Mouse (Mus musculus) E14TG2a.4 (cell line): ENCODE measurements around the gene Fsip1.

ENCODE experiments used
- H3K27me3 ChIP-seq: 2 replicates; pipeline ENCODE4 v1.6.1; 2014; ENCODE audit warnings: low read length, control low read depth; ENCODE audit not compliant: insufficient read depth
- H3K36me3 ChIP-seq: 2 replicates; pipeline ENCODE4 v1.6.1; 2014; ENCODE audit warnings: low read length, control low read depth; ENCODE audit not compliant: insufficient read depth
- H3K4me1 ChIP-seq: replicated peaks from 2 replicates; pipeline ENCODE4 v1.6.1; 2014; ENCODE audit warnings: low read depth, low read length, control low read depth
- H3K4me3 ChIP-seq: replicated peaks from 2 replicates; pipeline ENCODE4 v1.5.1; 2014; ENCODE audit warnings: mild to moderate bottlenecking, low read length
- H3K9me3 ChIP-seq: 2 replicates; pipeline ENCODE4 v1.6.1; 2014; ENCODE audit warnings: low read length, control low read depth
- CTCF ChIP-seq: conservative IDR thresholded peaks from 2 replicates; pipeline ENCODE4 v1.5.1; 2014; ENCODE audit warnings: low read length
- NANOG ChIP-seq: IDR thresholded peaks from 2 replicates; pipeline ENCODE4 v1.6.1; 2014; ENCODE audit warnings: borderline replicate concordance, low read length, mixed read lengths
- POU5F1 ChIP-seq: IDR thresholded peaks from 2 replicates; pipeline ENCODE4 v1.6.1; 2014; ENCODE audit warnings: low read length, borderline replicate concordance

Gene Fsip1

GRCm38 (mm10) chr2:118245914-118246313, 10.9 kb downstream of the Fsip1 start:
- Histone ChIP-seq H3K36me3 (no peaks in the 10 kb centered on the region), H3K4me3 (no peak overlapping the region), H3K27me3 (no peaks in the 10 kb centered on the region), H3K9me3 (no peaks in the 10 kb centered on the region), H3K4me1 (no peaks in the 10 kb centered on the region)
- TF ChIP-seq POU5F1 (no peak), CTCF (peak; percentile 51)

- Histone ChIP-seq H3K27me3 (no peaks in the 10 kb centered on the region; the same call in 1 of the 2 replicates), H3K4me1 (no peaks in the 10 kb centered on the region), H3K9me3 (no peaks in the 10 kb centered on the region), H3K36me3 (no peaks in the 10 kb centered on the region), H3K4me3 (no peak overlapping the region)
- no peak for TF ChIP-seq POU5F1
Observed at GRCm38 (mm10) chr2:118236196-118236595, 20.6 kb downstream of the Fsip1 start.

GRCm38 (mm10) chr2:118235614-118236013, 21.2 kb downstream of the Fsip1 start:
- Histone ChIP-seq H3K9me3 (no peaks in the 10 kb centered on the region), H3K4me3 (no peak overlapping the region)
- TF ChIP-seq NANOG: no peak
- no peak for TF ChIP-seq CTCF
- no peak for TF ChIP-seq POU5F1

GRCm38 (mm10) chr2:118230544-118230943, 26.2 kb downstream of the Fsip1 start:
- TF ChIP-seq NANOG: no peak
- no peak for TF ChIP-seq CTCF
- no peak for TF ChIP-seq POU5F1

More at GRCm38 (mm10) chr2:118235614-118236013, 21.2 kb downstream of the Fsip1 start:
- Histone ChIP-seq H3K4me1 (no peaks in the 10 kb centered on the region), H3K36me3 (no peaks in the 10 kb centered on the region), H3K27me3 (no peaks in the 10 kb centered on the region; the same call in 1 of the 2 replicates)

GRCm38 (mm10) chr2:118228486-118229079, 28.2 kb downstream of the Fsip1 start:
- TF ChIP-seq POU5F1: no peak
- TF ChIP-seq CTCF: no peak
- TF ChIP-seq NANOG: no peak
- Histone ChIP-seq H3K4me1 (no peaks in the 10 kb centered on the region), H3K9me3 (no peaks in the 10 kb centered on the region), H3K4me3 (no peak overlapping the region), H3K36me3 (no peaks in the 10 kb centered on the region), H3K27me3 (no peaks in the 10 kb centered on the region)

More at GRCm38 (mm10) chr2:118230544-118230943, 26.2 kb downstream of the Fsip1 start:
- Histone ChIP-seq H3K27me3 (no peaks in the 10 kb centered on the region), H3K4me1 (no peaks in the 10 kb centered on the region), H3K36me3 (no peaks in the 10 kb centered on the region), H3K9me3 (no peaks in the 10 kb centered on the region), H3K4me3 (no peak overlapping the region)

- Histone ChIP-seq H3K27me3 (no peaks in the 10 kb centered on the region), H3K4me3 (no peak overlapping the region), H3K36me3 (no peaks in the 10 kb centered on the region), H3K4me1 (no peaks in the 10 kb centered on the region), H3K9me3 (no peaks in the 10 kb centered on the region)
- TF ChIP-seq NANOG (no peak), POU5F1 (no peak), CTCF (no peak)
Observed at GRCm38 (mm10) chr2:118225316-118226041, 31.3 kb downstream of the Fsip1 start.

- Histone ChIP-seq H3K27me3 (no peaks in the 10 kb centered on the region), H3K9me3 (no peaks in the 10 kb centered on the region), H3K4me1 (no peaks in the 10 kb centered on the region), H3K4me3 (no peak overlapping the region), H3K36me3 (no peaks in the 10 kb centered on the region)
- no peak for TF ChIP-seq CTCF
- no peak for TF ChIP-seq NANOG
- no peak for TF ChIP-seq POU5F1
Observed at GRCm38 (mm10) chr2:118217993-118218595, 38.7 kb downstream of the Fsip1 start.

GRCm38 (mm10) chr2:118209712-118210111, 47.1 kb downstream of the Fsip1 start:
- H3K9me3 ChIP-seq: peaks cover under 1% of the 10 kb centered on the region; the same call in 1 of the 2 replicates
- no peak for TF ChIP-seq CTCF
- no peak for TF ChIP-seq NANOG
- H3K4me3 ChIP-seq: no peak overlapping the region
- peaks cover 9% of the 10 kb centered on the region for H3K4me1 ChIP-seq
- H3K36me3 ChIP-seq: no peaks in the 10 kb centered on the region
- peaks cover 11% of the 10 kb centered on the region for H3K27me3 ChIP-seq

GRCm38 (mm10) chr2:118208651-118209050, 48.1 kb downstream of the Fsip1 start:
- no peak overlapping the region for H3K4me3 ChIP-seq
- peaks cover 9% of the 10 kb centered on the region for H3K4me1 ChIP-seq
- peaks cover 11% of the 10 kb centered on the region for H3K27me3 ChIP-seq
- TF ChIP-seq NANOG: no peak
- no peak for TF ChIP-seq CTCF
- TF ChIP-seq POU5F1: no peak
- H3K36me3 ChIP-seq: no peaks in the 10 kb centered on the region
- H3K9me3 ChIP-seq: peaks cover 5% of the 10 kb centered on the region; the same call in 1 of the 2 replicates
